Mouse (Mus musculus) liver, postnatal 0 days (tissue): ENCODE measurements at regions not wholly inside any gene's neighbourhood (a gene's known extent, or its start where the extent isn't known, plus 50 kb on each side); places are given as distances from the start of the nearest gene placed in this dataset.

Experiments
- CTCF ChIP-seq: sonication (generic); IDR thresholded peaks from 2 replicates; pipeline ENCODE4 v1.5.1; 2016; ENCODE audit warnings: antibody characterized with exemption, low read depth
- EP300 ChIP-seq: IDR thresholded peaks from 2 replicates; pipeline ENCODE4 v1.6.1; 2016; ENCODE audit warnings: antibody characterized with exemption, low read depth, mild to moderate bottlenecking

DNA sequence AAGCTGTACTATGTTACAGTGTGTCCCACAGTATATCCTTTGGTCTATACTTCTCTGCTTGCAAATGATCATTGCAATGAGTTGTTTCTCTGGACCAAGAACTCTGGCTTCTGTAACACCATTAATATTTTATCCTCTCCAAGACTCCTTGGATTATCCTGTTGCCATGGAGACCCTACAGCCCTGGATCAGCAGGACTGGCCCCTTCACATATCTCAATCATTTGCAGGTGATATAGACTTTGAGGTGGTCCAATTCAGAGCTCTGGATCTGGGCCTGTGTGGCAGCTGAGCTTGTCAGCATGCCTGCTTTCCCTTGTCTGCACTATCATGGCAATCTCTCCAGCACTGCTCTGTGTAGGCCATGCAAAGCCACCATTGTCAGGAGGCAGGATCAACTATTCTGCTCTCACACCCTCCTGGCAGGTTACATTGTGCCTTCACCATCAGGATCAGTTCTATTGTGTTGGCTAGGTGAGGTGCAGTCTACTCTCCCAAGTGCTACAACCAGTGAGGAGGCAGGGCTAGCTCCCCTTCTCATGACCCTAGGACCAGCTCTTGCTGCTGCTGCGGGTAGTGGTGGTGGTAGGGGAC lies 110.2 kb upstream of the Try4 start:
- TF ChIP-seq CTCF (no peak), EP300 (no peak)
